Mouse (Mus musculus): ENCODE results near the gene Csn3.

Csn3 gene

DNA sequence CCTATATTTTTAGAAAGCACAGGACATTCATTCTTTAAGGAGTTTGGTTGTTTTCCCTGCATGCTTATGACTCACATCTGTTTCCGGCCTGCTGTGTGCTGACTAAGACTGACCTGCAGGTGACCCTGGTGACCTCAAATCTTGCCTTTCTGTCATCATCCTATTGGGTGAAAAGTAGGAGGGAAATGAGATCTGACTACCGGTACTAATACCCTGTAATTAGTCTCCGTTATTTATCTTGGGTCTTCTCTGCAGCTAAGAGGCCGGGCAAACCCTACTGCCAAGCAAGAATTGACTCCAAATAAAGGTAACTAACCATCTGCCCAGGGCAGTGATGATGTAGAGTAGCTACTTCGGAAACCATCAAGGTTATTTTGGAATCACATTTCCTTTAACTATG, at the start of gene Csn3:
Csn3 (plus strand) TSS at position 208 of the 400 bp plus-strand sequence.
- peak; percentile 20 for DNase-seq (ENCODE audit: extremely low spot score, low read depth, low spot score)

DNA sequence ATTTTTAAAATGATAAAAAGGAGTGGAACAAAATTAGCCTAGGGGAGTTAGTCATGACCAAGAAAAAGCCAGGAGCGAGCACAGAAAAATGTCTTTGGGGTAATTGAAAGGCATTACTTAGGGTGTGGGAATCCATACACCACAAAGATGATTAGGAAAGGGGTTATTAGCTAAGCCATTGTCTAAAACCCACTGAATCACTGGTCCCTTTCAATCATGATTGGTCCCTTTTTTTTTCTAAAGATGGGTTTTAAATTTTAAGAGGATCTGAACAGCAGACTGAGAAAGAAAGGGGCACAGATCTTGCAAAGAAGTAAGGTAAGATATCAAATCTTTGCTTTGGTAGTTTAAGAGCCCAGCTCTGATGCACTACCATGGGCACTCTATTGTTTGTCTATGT, 40.6 kb upstream of the Csn3 start, which contains the start of gene Odam:
Odam (plus strand) TSS at position 301 of the 400 bp plus-strand sequence.
- DNase-seq (ENCODE audit: extremely low spot score, low read depth, low spot score): no peak

DNA sequence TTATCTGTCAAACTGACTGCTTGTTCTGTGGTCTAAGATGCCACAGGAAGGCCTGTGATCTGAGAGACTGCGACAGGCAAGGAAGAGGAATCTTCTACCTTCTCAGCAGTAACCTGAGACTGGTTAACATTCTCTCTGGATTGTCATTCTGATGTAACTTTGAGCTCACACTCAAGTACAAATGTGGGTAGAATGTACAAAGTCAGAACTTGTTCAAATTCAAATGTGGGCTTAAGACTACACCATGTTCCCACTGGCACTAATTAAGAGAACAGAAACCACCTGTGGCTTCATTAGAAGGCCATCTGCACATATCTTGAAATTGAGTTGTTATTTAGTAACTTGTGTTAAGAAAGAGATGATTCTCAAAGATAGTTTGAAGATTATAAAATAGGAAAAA, 6.2 kb downstream of the Csn3 start:
- DNase-seq (ENCODE audit: extremely low spot score, low read depth, low spot score): no peak

DNA sequence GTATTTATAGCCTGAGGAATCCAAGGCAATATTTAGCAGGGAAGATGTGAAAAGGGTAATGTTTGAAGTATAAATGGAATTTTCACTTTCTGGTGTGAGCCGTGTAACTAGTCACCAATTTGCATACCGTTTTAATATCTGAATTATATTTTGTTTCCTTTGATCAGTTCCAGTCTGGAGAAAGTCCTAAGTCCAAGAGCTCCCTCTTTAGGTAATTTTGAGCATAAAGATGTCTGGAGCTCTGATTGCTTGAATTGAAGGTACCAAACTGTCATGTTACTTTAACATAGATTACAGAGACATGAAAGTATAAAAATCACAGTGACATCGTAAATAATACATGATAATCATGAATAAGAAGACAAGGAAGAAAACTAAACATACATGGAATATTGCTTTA, 15.4 kb downstream of the Csn3 start:
- no peak for DNase-seq (ENCODE audit: extremely low spot score, low read depth, low spot score)

DNA sequence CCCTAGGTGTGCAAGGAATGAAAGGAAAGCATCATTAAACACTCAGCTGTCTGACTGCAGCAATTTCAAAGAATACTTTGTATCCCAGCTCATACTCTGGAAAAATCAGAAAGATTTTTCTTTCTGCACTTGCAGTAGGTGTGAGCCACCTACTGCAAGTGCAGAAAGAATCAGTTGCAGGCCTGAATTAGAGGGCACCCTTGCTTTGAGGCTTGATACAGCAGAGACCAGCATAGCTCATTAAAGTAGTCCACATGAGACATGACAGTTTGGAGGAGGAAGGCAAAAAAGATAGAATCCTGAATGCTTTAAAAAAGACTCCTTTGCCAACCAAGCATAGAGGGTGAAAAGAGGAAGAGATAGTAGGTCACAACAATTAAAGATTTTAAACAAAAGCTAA, 17.1 kb downstream of the Csn3 start:
- no peak for DNase-seq (ENCODE audit: extremely low spot score, low read depth, low spot score)

DNA sequence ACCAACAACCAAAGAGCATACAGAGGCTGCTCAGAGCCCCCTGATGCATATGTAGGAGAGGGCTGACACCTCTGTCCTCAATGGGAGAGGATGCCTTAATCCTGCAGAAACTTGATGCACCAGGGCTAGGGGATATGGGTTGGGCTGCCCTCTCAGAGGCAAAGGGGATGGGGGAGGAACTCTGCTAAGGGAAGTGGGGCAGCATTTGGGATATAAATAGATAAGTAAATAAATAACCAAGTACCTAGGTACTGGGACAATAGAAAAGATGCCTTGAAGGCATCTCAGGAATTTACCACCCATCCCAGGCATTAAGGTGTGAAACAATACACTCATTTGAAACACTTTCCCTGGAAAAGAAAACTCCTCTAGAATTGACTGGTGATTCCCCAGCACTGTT, 26.5 kb downstream of the Csn3 start:
- DNase-seq (ENCODE audit: extremely low spot score, low read depth, low spot score): no peak

DNA sequence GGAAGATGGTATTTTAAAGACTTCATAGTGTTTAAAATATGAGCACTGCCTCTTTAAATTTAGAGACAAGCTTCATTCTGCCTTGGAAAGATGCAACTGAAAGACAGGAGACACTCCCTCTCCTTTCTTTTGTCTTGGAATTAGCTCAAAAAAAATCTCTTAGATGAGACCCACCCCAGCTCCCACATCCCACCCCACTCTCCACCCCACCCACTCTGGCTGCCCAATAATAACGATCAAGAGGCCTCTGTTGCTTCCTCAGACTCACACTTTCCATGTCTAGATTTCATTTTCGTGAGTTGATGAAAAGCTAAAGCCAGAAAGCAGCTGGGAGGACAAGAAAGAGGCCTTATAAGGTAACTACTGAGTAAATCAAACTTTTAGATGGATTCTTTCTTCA, 43.8 kb downstream of the Csn3 start, which contains the start of the genes 2310003L06Rik and Gm28434:
2310003L06Rik (plus strand) TSS at position 259 of the 400 bp plus-strand sequence.
Gm28434 (plus strand) TSS at position 317 of the 400 bp plus-strand sequence.
- DNase-seq (ENCODE audit: extremely low spot score, low read depth, low spot score): no peak

DNA sequence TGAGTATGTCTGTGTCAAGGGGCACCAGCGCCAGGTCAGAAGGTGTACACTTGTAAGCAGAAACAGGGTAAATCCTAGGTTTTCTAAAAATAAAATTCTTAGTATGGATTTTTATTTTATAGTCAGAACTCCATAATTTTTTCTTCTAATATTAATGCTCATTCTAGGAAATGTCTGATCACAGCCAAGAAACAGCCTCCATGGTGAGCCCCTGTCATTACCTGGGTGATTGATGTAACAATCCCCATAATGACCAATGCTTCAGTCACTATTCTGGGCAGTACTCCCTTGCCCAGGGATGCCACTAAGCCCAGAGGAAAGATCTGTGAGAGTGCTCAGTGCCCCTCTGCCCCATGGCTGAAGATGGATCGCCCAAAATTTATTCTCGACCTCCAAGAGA, 53.8 kb downstream of the Csn3 start, which contains the start of gene Cabs1:
Cabs1 (plus strand) TSS at position 301 of the 400 bp plus-strand sequence.
- DNase-seq (ENCODE audit: extremely low spot score, low read depth, low spot score): no peak
